Mouse (Mus musculus): ENCODE measurements around the gene Sigmar1. TPM values are rescaled to one million over a fixed set of nuclear protein-coding genes. Genes with fewer than 3 reads are reported as not detected.

Gene Sigmar1
- polyA plus RNA-seq, 1 experiment from 2014 or later, result 61.1 TPM

- Histone ChIP-seq H3K36me3 (peaks cover 26% of the 10 kb centered on the region), H3K4me3 (replicated peaks) (peak overlapping the region; percentile 70), H3K27ac (peak overlapping the region; percentile 89; the same call in 1 of the 2 replicates), H3K27me3 (no peaks in the 10 kb centered on the region), H3K9ac (replicated peaks) (peak overlapping the region; percentile 65; the same call in 1 of the 2 replicates), H3K4me2 (peak overlapping the region; percentile 86), H3K4me1 (replicated peaks) (peaks cover 27% of the 10 kb centered on the region), H3K9me3 (no peaks in the 10 kb centered on the region)
- 75% methylated on average over 8 of the region's 8 CpGs for WGBS
- ATAC-seq (ENCODE audit: insufficient number of reproducible peaks, insufficient read depth, low FRiP score, low TSS enrichment, low read depth), result no peak
Measured at GRCm38 (mm10) chr4:41756440-41756839, 483 bp upstream of the Sigmar1 start.

DNA sequence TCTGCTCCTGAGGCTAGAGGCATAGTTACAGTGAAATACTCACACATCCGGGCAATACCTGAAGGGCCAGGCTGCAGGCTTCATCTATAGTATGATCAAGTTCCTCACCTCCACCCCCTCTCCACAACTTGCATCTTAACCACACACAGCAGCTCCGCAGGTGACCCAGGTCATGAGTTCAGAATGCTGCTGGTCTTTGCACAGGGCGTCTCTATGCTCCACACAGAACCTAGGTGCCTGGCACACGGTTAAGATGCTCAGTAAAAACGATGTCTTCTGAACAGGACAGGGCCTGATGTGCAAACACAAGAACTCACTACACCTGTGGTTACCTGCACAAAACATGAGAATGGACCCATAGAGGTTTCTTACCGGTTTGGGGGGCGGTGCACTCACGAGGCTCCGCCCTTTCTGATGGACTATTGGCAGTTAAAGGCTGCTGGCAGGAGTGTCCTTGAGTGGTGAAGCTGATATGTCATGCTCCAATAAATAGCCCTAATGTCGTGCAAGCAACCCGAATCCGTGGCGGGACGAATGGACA is 1.1 kb downstream of the Sigmar1 start, which contains the start of gene Galt:
TSS of gene Galt (plus strand) at position 432 of the 541 bp plus-strand sequence.
- peaks cover 16% of the 10 kb centered on the region for H3K4me1 ChIP-seq (replicated peaks)
- no peaks in the 10 kb centered on the region for H3K9me3 ChIP-seq
- ATAC-seq (ENCODE audit: insufficient number of reproducible peaks, insufficient read depth, low FRiP score, low TSS enrichment, low read depth), result peak; percentile 13; the same call in 1 of the 2 replicates
- peak within 1 kb of the TSS; percentile 65 for H3K9ac ChIP-seq (replicated peaks)
- peak within 1 kb of the TSS; percentile 86 for H3K4me2 ChIP-seq
- H3K27ac ChIP-seq, result peak within 1 kb of the TSS; percentile 89
- no peaks in the 10 kb centered on the region for H3K27me3 ChIP-seq
- peak within 1 kb of the TSS; percentile 70 for H3K4me3 ChIP-seq (replicated peaks)
- 12% methylated on average over 14 of the region's 14 CpGs for WGBS
- H3K36me3 ChIP-seq, result peaks cover 26% of the 10 kb centered on the region

- H3K4me2 ChIP-seq, result no peak overlapping the region
- H3K9me3 ChIP-seq, result peaks cover 17% of the 10 kb centered on the region
- H3K4me1 ChIP-seq (replicated peaks), result peaks cover 9% of the 10 kb centered on the region
- WGBS, result 74% methylated on average over 1 of the region's 1 CpGs
- H3K4me3 ChIP-seq (replicated peaks), result no peak overlapping the region
- 0 out of 2 replicates have a peak, but pooled peaks cover 3% of the 10 kb centered on the region for H3K27me3 ChIP-seq
- ATAC-seq (ENCODE audit: insufficient number of reproducible peaks, insufficient read depth, low FRiP score, low TSS enrichment, low read depth), result no peak
- no peak overlapping the region for H3K9ac ChIP-seq (replicated peaks)
- H3K36me3 ChIP-seq, result no peaks in the 10 kb centered on the region
- H3K27ac ChIP-seq, result no peak overlapping the region
Measured at GRCm38 (mm10) chr4:41745021-41745420, 10.9 kb downstream of the Sigmar1 start.

DNA sequence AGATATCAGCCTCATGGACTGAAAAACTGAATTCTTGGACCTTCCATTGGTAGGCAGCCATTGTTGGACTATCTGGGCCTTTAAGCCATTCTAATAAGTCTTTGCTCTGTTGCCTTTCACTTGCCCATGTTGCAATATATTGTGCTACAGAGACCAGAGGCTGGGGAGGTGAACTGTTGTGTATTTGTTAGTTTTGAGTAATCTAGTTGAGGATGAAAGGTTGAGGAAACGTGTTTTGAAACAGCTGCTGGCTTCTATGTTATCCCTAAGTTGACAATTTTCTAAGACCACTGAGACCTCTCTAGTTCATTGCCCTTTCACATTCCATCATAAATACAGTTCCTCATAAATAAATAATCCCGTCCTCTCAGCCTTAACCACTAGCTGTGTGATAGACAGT is 11.8 kb downstream of the Sigmar1 start:
- Histone ChIP-seq H3K9ac (replicated peaks) (no peak overlapping the region), H3K27me3 (0 out of 2 replicates have a peak, but pooled peaks cover 2% of the 10 kb centered on the region), H3K36me3 (peaks cover 4% of the 10 kb centered on the region), H3K27ac (no peak overlapping the region), H3K4me3 (replicated peaks) (no peak overlapping the region), H3K4me1 (replicated peaks) (peaks cover 15% of the 10 kb centered on the region), H3K4me2 (no peak overlapping the region), H3K9me3 (peaks cover 17% of the 10 kb centered on the region)
- 67% methylated on average over 2 of the region's 2 CpGs for WGBS
- no peak for ATAC-seq (ENCODE audit: insufficient number of reproducible peaks, insufficient read depth, low FRiP score, low TSS enrichment, low read depth)

DNA sequence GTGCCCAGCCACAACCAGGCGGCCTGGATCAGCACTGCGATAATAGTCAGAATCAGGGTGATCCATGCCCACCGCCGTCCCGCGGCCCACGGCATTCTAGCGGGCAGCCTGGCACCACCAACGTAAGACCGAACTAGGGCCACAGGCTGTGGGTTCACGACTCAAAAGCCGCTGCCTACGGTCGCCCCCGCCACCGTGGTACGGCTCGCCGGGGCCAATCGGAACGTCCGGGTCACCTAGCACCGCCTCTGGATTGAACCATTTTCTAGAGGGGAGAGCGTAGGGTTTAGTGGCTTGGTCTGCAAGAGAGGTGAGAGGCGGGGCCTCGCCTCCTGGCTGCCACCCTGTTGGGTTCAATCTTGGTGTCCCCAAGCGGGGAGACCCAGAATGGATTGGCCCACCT is 14.8 kb downstream of the Sigmar1 start:
- Histone ChIP-seq H3K9me3 (peaks cover 4% of the 10 kb centered on the region), H3K36me3 (peaks cover 15% of the 10 kb centered on the region), H3K4me3 (replicated peaks) (peak overlapping the region; percentile 74), H3K4me1 (replicated peaks) (peaks cover 15% of the 10 kb centered on the region), H3K9ac (replicated peaks) (peak overlapping the region; percentile 69), H3K27ac (peak overlapping the region; percentile 83), H3K4me2 (peak overlapping the region; percentile 94), H3K27me3 (no peaks in the 10 kb centered on the region)
- 0% methylated on average over 27 of the region's 27 CpGs for WGBS
- ATAC-seq (ENCODE audit: insufficient number of reproducible peaks, insufficient read depth, low FRiP score, low TSS enrichment, low read depth), result peak; percentile 91

DNA sequence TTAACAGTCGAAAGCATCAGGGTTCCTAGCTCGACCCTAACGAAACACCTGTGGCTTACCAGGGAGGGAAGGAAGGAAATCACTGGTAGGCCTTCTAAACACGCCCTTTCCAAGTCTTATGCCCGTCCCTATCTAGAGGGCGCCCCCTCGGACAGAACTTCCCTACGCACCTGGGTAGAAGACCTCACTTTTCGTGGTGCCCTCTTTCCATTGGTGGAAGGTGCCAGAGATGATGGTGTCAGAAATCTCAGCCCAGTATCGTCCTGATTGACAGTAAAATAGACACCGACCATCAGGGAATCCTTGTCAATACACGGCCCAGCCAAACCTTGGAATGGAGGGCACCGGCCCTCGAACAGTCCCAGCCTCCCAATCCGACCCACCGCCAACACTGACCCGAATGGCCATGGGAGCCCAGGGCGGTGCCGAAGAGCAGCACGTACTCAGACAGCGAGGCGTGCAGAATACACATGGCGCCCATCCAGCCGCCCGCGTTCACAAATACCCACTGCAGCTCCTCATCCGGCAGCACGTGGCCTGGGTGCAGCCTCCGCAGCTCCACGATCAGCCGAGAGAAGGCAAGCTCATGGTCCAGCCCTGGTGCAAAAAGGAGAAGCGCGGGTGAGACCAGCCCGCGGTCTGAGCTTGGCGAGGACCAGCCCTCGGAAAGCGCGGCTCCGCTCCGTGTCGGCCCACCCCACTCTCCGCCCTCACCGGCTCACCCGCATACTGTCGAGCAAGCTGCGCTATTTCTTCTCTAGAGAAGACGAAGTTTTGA is 15.4 kb downstream of the Sigmar1 start:
- Histone ChIP-seq H3K36me3 (peaks cover 15% of the 10 kb centered on the region), H3K4me1 (replicated peaks) (peaks cover 15% of the 10 kb centered on the region), H3K4me3 (replicated peaks) (peak overlapping the region; percentile 74), H3K9me3 (no peaks in the 10 kb centered on the region), H3K27me3 (no peaks in the 10 kb centered on the region), H3K27ac (peak overlapping the region; percentile 83), H3K9ac (replicated peaks) (peak overlapping the region; percentile 69), H3K4me2 (peak overlapping the region; percentile 94)
- WGBS, result 1% methylated on average over 48 of the region's 48 CpGs
- peak; percentile 74 for ATAC-seq (ENCODE audit: insufficient number of reproducible peaks, insufficient read depth, low FRiP score, low TSS enrichment, low read depth)

- H3K27me3 ChIP-seq, result peaks cover 10% of the 10 kb centered on the region; the same call in 1 of the 2 replicates
- ATAC-seq (ENCODE audit: insufficient number of reproducible peaks, insufficient read depth, low FRiP score, low TSS enrichment, low read depth), result no peak
- H3K4me1 ChIP-seq (replicated peaks), result peaks cover 15% of the 10 kb centered on the region
- H3K4me3 ChIP-seq (replicated peaks), result no peak overlapping the region
- WGBS, result 94% methylated on average over 13 of the region's 13 CpGs
- peaks cover 15% of the 10 kb centered on the region for H3K36me3 ChIP-seq
- H3K27ac ChIP-seq, result no peak overlapping the region
- H3K9ac ChIP-seq (replicated peaks), result no peak overlapping the region
- no peaks in the 10 kb centered on the region for H3K9me3 ChIP-seq
- H3K4me2 ChIP-seq, result 0 out of 2 replicates have a peak overlapping the region, but pooled peaks have one; percentile 94
Measured at GRCm38 (mm10) chr4:41739260-41739659, 16.7 kb downstream of the Sigmar1 start.

DNA sequence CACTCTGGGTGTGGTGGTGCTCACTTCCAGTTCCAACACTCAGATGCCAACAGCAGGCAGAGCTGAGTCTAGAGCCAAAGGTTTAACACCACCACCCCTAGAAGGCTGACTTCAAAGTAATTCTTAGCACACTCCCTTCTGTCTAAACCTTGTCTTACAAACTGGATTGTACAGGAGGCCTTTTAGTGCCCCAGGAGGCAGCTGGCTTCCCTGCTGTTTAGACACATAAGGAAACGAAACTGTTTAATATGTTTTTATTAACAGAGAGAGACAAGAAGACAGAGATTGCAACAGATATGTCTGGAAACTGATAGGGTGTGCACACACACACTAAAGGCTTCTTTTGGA is 17.7 kb downstream of the Sigmar1 start:
- Histone ChIP-seq H3K36me3 (peaks cover 15% of the 10 kb centered on the region), H3K4me1 (replicated peaks) (peaks cover 15% of the 10 kb centered on the region), H3K27me3 (peaks cover 17% of the 10 kb centered on the region), H3K4me3 (replicated peaks) (no peak overlapping the region), H3K9me3 (no peaks in the 10 kb centered on the region), H3K4me2 (no peak overlapping the region), H3K27ac (no peak overlapping the region), H3K9ac (replicated peaks) (no peak overlapping the region)
- no peak for ATAC-seq (ENCODE audit: insufficient number of reproducible peaks, insufficient read depth, low FRiP score, low TSS enrichment, low read depth)
- 49% methylated on average over 1 of the region's 1 CpGs for WGBS

- Histone ChIP-seq H3K9me3 (no peaks in the 10 kb centered on the region), H3K4me3 (replicated peaks) (no peak overlapping the region), H3K9ac (replicated peaks) (no peak overlapping the region), H3K4me1 (replicated peaks) (peaks cover 15% of the 10 kb centered on the region), H3K36me3 (peaks cover 15% of the 10 kb centered on the region), H3K4me2 (no peak overlapping the region), H3K27me3 (peaks cover 22% of the 10 kb centered on the region), H3K27ac (no peak overlapping the region)
- peak; percentile 5; the same call in 1 of the 2 replicates for ATAC-seq (ENCODE audit: insufficient number of reproducible peaks, insufficient read depth, low FRiP score, low TSS enrichment, low read depth)
- 31% methylated on average over 8 of the region's 8 CpGs for WGBS
Measured at GRCm38 (mm10) chr4:41737602-41738255, 18.2 kb downstream of the Sigmar1 start.

GRCm38 (mm10) chr4:41731052-41731765 is 24.7 kb downstream of the Sigmar1 start, which contains the start of gene Arid3c:
Gene Arid3c (minus strand): TSS chr4:41731142.
- ATAC-seq (ENCODE audit: insufficient number of reproducible peaks, insufficient read depth, low FRiP score, low TSS enrichment, low read depth), result 0 out of 2 replicates have a peak, but pooled peaks have one; percentile 34
- Histone ChIP-seq H3K9ac (replicated peaks) (peak within 1 kb of the TSS; percentile 34; the same call in 1 of the 2 replicates), H3K4me2 (peak within 1 kb of the TSS; percentile 66)

More at GRCm38 (mm10) chr4:41731052-41731765, 24.7 kb downstream of the Sigmar1 start, which contains the start of gene Arid3c:
- no peak within 1 kb of the TSS for H3K27ac ChIP-seq
- no peaks in the 10 kb centered on the region for H3K36me3 ChIP-seq
- peak within 1 kb of the TSS; percentile 39 for H3K4me3 ChIP-seq (replicated peaks)
- peaks cover 84% of the 10 kb centered on the region for H3K27me3 ChIP-seq
- 2% methylated on average over 50 of the region's 50 CpGs for WGBS
- H3K9me3 ChIP-seq, result no peaks in the 10 kb centered on the region
- peaks cover 10% of the 10 kb centered on the region for H3K4me1 ChIP-seq (replicated peaks)

Measured in limb, embryonic 12.5 days (tissue).